Mouse (Mus musculus): ENCODE results near the gene Nrg3. TPM values are rescaled to one million over a fixed set of nuclear protein-coding genes. Genes with fewer than 3 reads are reported as not detected.
"Not testable (repeated sequence)": the region's sequence is repeated elsewhere in the genome, so short reads cannot be mapped to it uniquely, and the experiment has no call there.

Gene Nrg3
- polyA plus RNA-seq, 1 experiment, result not detected

DNA sequence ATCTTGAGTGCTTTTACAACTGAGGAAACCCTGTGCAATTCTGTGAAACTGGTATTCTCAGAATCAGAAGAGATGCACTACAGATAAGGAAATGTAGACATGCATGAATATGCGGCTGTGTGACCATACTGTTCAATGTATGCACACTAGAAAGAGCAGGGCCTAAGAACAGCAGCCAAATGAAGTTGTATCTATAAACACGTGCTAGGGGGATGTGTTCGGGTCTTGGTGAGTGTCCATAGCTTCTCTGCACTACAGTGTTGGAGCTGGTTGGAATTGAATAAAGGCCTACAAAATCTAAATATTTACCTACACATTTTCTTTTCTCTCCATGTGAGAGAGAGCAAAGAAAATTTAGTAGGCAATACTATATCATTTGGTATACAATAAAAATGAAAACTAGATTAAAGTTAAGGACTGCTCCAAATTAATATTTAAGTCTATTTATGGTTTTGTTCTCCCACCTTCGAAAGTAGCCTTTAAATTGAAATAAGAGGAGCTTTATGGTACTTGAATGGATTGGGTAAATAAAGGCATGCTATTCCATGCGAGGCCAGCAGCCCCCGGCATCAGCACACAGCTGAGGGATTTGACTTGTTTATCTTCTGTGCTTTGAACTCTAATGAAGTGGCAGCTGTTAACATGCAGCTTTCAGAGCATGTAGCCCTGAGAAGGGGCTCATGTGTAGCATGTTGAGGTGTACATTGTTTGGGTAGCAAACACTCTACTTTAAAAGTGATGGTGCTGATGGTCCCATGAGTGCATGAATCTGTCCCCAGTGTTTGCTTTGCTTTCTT, 1038.9 kb downstream of the Nrg3 start:
- TF ChIP-seq MAX (IDR thresholded peaks at IDR 0.05; ENCODE audit: low read depth), result no peak
- no peak for TF ChIP-seq POLR2A (IDR thresholded peaks at IDR 0.05; ENCODE audit: insufficient read length, low read depth)
- Histone ChIP-seq H3K36me3 (ENCODE audit: control insufficient read depth, insufficient read depth) (no peaks in the 10 kb centered on the region), H3K4me2 (ENCODE audit: low read depth) (no peak overlapping the region), H3K79me2 (ENCODE audit: control insufficient read depth, insufficient read depth) (no peaks in the 10 kb centered on the region), H3K27me3 (ENCODE audit: control insufficient read depth, insufficient read depth, insufficient read length) (no peaks in the 10 kb centered on the region), H3K4me3 (no peak overlapping the region), H3ac (ENCODE audit: control insufficient read depth, insufficient read length) (no peak overlapping the region)

GRCm38 (mm10) chr14:38374660-38375059, 1098.2 kb downstream of the Nrg3 start:
- Histone ChIP-seq H3K4me2 (ENCODE audit: low read depth) (no peak overlapping the region), H3K27me3 (ENCODE audit: control insufficient read depth, insufficient read depth, insufficient read length) (no peaks in the 10 kb centered on the region), H3K79me2 (ENCODE audit: control insufficient read depth, insufficient read depth) (no peaks in the 10 kb centered on the region), H3ac (ENCODE audit: control insufficient read depth, insufficient read length) (no peak overlapping the region), H3K36me3 (ENCODE audit: control insufficient read depth, insufficient read depth) (no peaks in the 10 kb centered on the region), H3K4me3 (no peak overlapping the region)
- no peak for TF ChIP-seq MYOG (IDR thresholded peaks at IDR 0.05; ENCODE audit: control insufficient read depth in 1 of 3, insufficient read depth in 1 of 3, insufficient read length in 2 of 3, low read depth in 2 of 3)
- TF ChIP-seq E2F4 (IDR thresholded peaks at IDR 0.05; ENCODE audit: insufficient read depth), result no peak
- no peak for TF ChIP-seq CEBPB (IDR thresholded peaks at IDR 0.05; ENCODE audit: insufficient read depth, poor library complexity, severe bottlenecking)
- no peak for TF ChIP-seq MYOD1 (IDR thresholded peaks at IDR 0.05; ENCODE audit: control insufficient read depth in 1 of 3, insufficient read length in 2 of 3, low read depth in 2 of 3)
- no peak for TF ChIP-seq REST (IDR thresholded peaks at IDR 0.05; ENCODE audit: insufficient read depth, insufficient read length)
- no peak for TF ChIP-seq MAX (IDR thresholded peaks at IDR 0.05; ENCODE audit: low read depth)
- no peak for TF ChIP-seq POLR2A (IDR thresholded peaks at IDR 0.05; ENCODE audit: insufficient read length, low read depth)
- TF ChIP-seq POLR2AphosphoS2 (IDR thresholded peaks at IDR 0.05; ENCODE audit: insufficient read length, low read depth), result no peak
- TF ChIP-seq USF1 (IDR thresholded peaks at IDR 0.05; ENCODE audit: low read depth), result no peak
- TF ChIP-seq TCF12 (IDR thresholded peaks at IDR 0.05; ENCODE audit: insufficient read depth, poor library complexity, severe bottlenecking), result no peak
- no peak for TF ChIP-seq TCF3 (IDR thresholded peaks at IDR 0.05; ENCODE audit: insufficient read length, low read depth)
- no peak for TF ChIP-seq SRF (IDR thresholded peaks at IDR 0.05; ENCODE audit: control insufficient read depth, insufficient read length, low read depth)

- H3K27me3 ChIP-seq (ENCODE audit: control insufficient read depth, insufficient read depth, insufficient read length), result no peaks in the 10 kb centered on the region
- no peaks in the 10 kb centered on the region for H3K36me3 ChIP-seq (ENCODE audit: control insufficient read depth, insufficient read depth)
- TF ChIP-seq MAX (IDR thresholded peaks at IDR 0.05; ENCODE audit: low read depth), result no peak
- TF ChIP-seq USF1 (IDR thresholded peaks at IDR 0.05; ENCODE audit: low read depth), result no peak
- no peak for TF ChIP-seq POLR2A (IDR thresholded peaks at IDR 0.05; ENCODE audit: insufficient read length, low read depth)
- TF ChIP-seq MYOG (IDR thresholded peaks at IDR 0.05; ENCODE audit: control insufficient read depth in 1 of 3, insufficient read depth in 1 of 3, insufficient read length in 2 of 3, low read depth in 2 of 3), result no peak
- H3K79me2 ChIP-seq (ENCODE audit: control insufficient read depth, insufficient read depth), result no peaks in the 10 kb centered on the region
- H3K4me2 ChIP-seq (ENCODE audit: low read depth), result no peak overlapping the region
- no peak overlapping the region for H3ac ChIP-seq (ENCODE audit: control insufficient read depth, insufficient read length)
- no peak overlapping the region for H3K4me3 ChIP-seq
Measured at GRCm38 (mm10) chr14:38340967-38341366, 1131.9 kb downstream of the Nrg3 start.

- H3K79me2 ChIP-seq (ENCODE audit: control insufficient read depth, insufficient read depth); H3K36me3 ChIP-seq (ENCODE audit: control insufficient read depth, insufficient read depth); H3K27me3 ChIP-seq (ENCODE audit: control insufficient read depth, insufficient read depth, insufficient read length); H3K4me3 ChIP-seq; H3ac ChIP-seq (ENCODE audit: control insufficient read depth, insufficient read length); H3K4me2 ChIP-seq (ENCODE audit: low read depth): not testable (repeated sequence)
Measured at GRCm38 (mm10) chr14:38322841-38323240, 1150.0 kb downstream of the Nrg3 start.

DNA sequence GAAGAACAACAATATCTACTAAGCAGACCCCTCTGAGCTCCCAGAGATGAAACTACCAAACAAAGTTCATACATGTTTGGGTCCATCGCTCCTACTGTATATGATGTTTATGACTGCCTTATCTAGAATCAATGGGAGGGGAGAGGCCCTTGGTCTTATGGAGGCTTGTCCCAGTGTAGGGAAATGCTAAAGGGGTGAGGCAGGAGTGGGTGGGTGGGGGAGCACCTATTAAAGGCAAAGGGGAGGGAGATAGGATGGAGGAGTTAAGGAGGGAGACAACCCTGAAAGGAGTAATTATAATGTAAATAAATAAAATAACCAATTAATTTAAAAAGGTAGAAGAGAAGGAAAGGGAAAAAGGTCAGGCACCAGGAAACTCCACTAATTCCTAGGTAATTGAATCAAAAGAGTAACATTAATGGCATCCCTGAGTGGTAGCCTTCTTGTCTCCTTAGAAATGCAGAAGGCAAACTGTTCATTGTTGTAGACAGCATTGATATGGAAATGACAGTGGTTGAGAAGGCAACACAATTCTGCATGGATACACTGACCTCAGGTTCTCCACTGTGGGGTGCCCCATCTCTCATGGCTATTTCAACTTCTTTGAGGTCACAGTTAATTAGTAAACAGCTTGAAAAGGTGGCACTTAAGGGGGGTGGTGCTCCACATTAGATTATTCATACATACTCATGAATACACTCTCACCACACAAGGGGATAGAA, 1152.1 kb downstream of the Nrg3 start:
- Histone ChIP-seq H3K4me3 (no peak overlapping the region), H3ac (ENCODE audit: control insufficient read depth, insufficient read length) (no peak overlapping the region), H3K79me2 (ENCODE audit: control insufficient read depth, insufficient read depth) (no peaks in the 10 kb centered on the region), H3K27me3 (ENCODE audit: control insufficient read depth, insufficient read depth, insufficient read length) (no peaks in the 10 kb centered on the region), H3K4me2 (ENCODE audit: low read depth) (no peak overlapping the region), H3K36me3 (ENCODE audit: control insufficient read depth, insufficient read depth) (no peaks in the 10 kb centered on the region)
- TF ChIP-seq TCF3 (IDR thresholded peaks at IDR 0.05; ENCODE audit: insufficient read length, low read depth), result no peak
- no peak for TF ChIP-seq MAX (IDR thresholded peaks at IDR 0.05; ENCODE audit: low read depth)
- TF ChIP-seq MYOD1 (IDR thresholded peaks at IDR 0.05; ENCODE audit: control insufficient read depth in 1 of 3, insufficient read length in 2 of 3, low read depth in 2 of 3), result no peak

Measured in myocyte (in vitro differentiated cells).